Mouse (Mus musculus) stomach, postnatal 0 days (tissue): ENCODE results near the gene Haus8.

ENCODE experiments used
- CTCF ChIP-seq: IDR thresholded peaks from 2 replicates; pipeline ENCODE4 v1.5.1; 2016; ENCODE audit warnings: antibody characterized with exemption, low read depth, mild to moderate bottlenecking, moderate library complexity
- EP300 ChIP-seq: optimal IDR thresholded peaks from 2 replicates; pipeline ENCODE3; 2016; ENCODE audit warnings: antibody characterized with exemption

- no peak for TF ChIP-seq EP300
- TF ChIP-seq CTCF, result no peak
These were observed 16.4 kb upstream of the Haus8 start for GRCm38 (mm10) chr8:71289098-71289497.
